Mouse (Mus musculus) midbrain, embryonic 12.5 days (tissue): ENCODE results near the gene Plekhj1. TPM values are rescaled to one million over a fixed set of nuclear protein-coding genes. Genes with fewer than 3 reads are reported as not detected.

Experiments
- ATAC-seq: fragments of 200-750 bp; cut with Nextera tagmentation; 2 replicates; pipeline ENCODE4 v1.8.0; 2017; ENCODE audit warnings: low read depth, moderate TSS enrichment, moderate library complexity; ENCODE audit not compliant: low FRiP score
- H3K27ac ChIP-seq: fragments of 300-500 bp; sonication (generic); replicated peaks from 2 replicates; pipeline ENCODE4 v1.5.1; 2016; ENCODE audit warnings: mild to moderate bottlenecking
- H3K27me3 ChIP-seq: fragments of 300-500 bp; sonication (generic); 2 replicates; pipeline ENCODE4 v1.6.1; 2016; ENCODE audit warnings: mild to moderate bottlenecking
- H3K36me3 ChIP-seq: fragments of 300-500 bp; sonication (generic); 2 replicates; pipeline ENCODE4 v1.6.1; 2016
- H3K4me1 ChIP-seq: fragments of 300-500 bp; sonication (generic); 2 replicates; pipeline ENCODE4 v1.6.1; 2016
- H3K4me2 ChIP-seq: fragments of 300-500 bp; sonication (generic); replicated peaks from 2 replicates; pipeline ENCODE4 v1.6.1; 2016; ENCODE audit warnings: mild to moderate bottlenecking, moderate library complexity
- H3K4me3 ChIP-seq: fragments of 300-500 bp; sonication (generic); 2 replicates; pipeline ENCODE4 v1.5.1; 2016; ENCODE audit warnings: mild to moderate bottlenecking
- H3K9ac ChIP-seq: fragments of 300-500 bp; sonication (generic); replicated peaks from 2 replicates; pipeline ENCODE4 v1.6.1; 2016; ENCODE audit warnings: mild to moderate bottlenecking, moderate library complexity
- H3K9me3 ChIP-seq: fragments of 300-500 bp; sonication (generic); 2 replicates; pipeline ENCODE4 v1.6.1; 2016; ENCODE audit warnings: mild to moderate bottlenecking
- WGBS: fragments of 180-500 bp; shearing (Covaris S2); methylation state at CpG from one replicate; pipeline ENCODE4 v1.1.7; 2016; 5-methylcytosine and 5-hydroxymethylcytosine counted together
- polyA plus RNA-seq: library from polyadenylated mRNA; unstranded; fragments of >200 nt; fragmentation: Nextera tagmentation; extraction: Ambion mirVana; gene quantifications from 2 replicates; pipeline ENCODE4 v1.2.1, GENCODE M21; 2016

The Plekhj1 gene
- polyA plus RNA-seq, 1 experiment from 2014 or later, result 148 TPM

DNA sequence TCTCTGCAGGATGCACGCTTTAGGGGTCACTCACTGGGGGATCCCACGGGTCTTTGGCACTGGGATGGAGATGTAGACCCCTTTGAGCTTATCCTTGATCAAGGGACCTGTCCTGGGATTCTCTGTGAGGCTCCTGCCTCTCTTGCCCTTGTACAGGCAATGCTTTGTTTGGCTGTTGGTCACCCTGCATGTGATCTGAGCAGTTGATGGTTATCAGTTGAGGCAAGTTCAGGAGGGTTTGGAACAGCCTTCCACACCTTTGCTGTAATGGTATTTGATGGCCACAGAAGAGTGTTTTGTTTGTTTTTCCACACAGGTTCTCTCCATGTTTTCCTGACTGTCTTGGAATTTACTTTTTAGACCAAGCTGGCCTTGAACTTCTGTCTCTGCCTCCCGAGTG is 36.6 kb downstream of the Plekhj1 start:
- H3K9ac ChIP-seq, result no peak overlapping the region
- H3K9me3 ChIP-seq, result no peaks in the 10 kb centered on the region
- H3K4me2 ChIP-seq, result no peak overlapping the region
- peaks cover 19% of the 10 kb centered on the region for H3K4me1 ChIP-seq
- no peaks in the 10 kb centered on the region for H3K27me3 ChIP-seq
- no peak overlapping the region for H3K27ac ChIP-seq
- whole genome bisulfite sequencing, result 68% methylated on average over 3 of the region's 3 CpGs
- H3K4me3 ChIP-seq, result no peak overlapping the region
- ATAC-seq, result no peak
- H3K36me3 ChIP-seq, result peaks cover 23% of the 10 kb centered on the region

DNA sequence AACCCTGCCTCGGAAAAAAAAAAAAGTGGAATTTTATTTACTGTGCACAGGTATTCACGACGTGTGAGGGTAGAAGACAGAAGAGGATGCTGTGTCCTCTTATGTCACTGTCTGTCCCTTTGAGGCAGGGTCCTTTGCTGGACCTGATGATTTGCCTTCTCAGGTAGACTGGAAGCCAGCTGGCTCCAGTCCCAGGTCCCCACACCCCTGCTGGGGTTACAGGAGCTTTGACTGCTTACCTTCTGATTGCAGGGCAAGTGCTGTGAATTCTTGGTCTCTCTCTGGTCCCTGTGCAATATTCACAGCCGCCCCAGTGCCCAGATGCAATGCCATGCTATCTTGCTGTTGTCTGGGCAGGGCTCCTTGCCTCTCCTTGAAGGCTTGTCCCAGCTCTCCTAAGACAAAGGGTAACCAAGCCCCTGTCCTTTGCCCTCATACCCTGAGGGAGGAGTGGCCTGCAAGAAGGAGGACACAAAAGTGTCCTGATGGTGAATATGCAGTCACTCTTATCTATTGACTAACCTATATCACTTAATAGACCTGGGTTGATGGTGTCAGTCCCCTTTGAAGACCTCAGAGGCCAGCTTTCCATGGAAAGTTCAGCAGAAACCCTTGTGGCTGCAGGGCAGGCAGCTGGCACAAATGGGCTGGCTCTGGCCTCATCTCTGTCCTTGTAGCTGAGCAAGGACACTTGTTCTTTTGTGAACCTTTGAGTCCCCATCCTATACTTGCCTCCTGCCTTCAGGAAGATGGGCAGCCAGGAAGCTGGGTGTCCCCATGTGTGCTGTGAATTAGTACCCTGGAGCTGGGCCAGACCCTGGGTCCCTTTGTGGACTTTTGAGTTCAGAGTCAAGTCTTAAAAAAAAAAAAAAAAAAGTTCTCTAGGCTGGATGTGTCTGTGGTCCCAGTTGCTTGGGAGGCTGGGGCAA is 37.6 kb downstream of the Plekhj1 start:
- Histone ChIP-seq H3K9ac (no peak overlapping the region), H3K36me3 (peaks cover 13% of the 10 kb centered on the region), H3K9me3 (no peaks in the 10 kb centered on the region), H3K4me2 (no peak overlapping the region), H3K27me3 (no peaks in the 10 kb centered on the region), H3K27ac (no peak overlapping the region), H3K4me3 (no peak overlapping the region), H3K4me1 (peaks cover 29% of the 10 kb centered on the region)
- no peak for ATAC-seq
- WGBS, result 91% methylated on average over 4 of the region's 4 CpGs

GRCm38 (mm10) chr10:80758651-80759050 is 39.8 kb downstream of the Plekhj1 start:
- H3K4me2 ChIP-seq, result no peak overlapping the region
- H3K9ac ChIP-seq, result no peak overlapping the region
- H3K36me3 ChIP-seq, result no peaks in the 10 kb centered on the region
- no peaks in the 10 kb centered on the region for H3K9me3 ChIP-seq
- peaks cover 30% of the 10 kb centered on the region for H3K4me1 ChIP-seq
- no peaks in the 10 kb centered on the region for H3K27me3 ChIP-seq
- 87% methylated on average over 7 of the region's 7 CpGs for WGBS
- no peak overlapping the region for H3K27ac ChIP-seq
- no peak overlapping the region for H3K4me3 ChIP-seq
- ATAC-seq, result no peak

DNA sequence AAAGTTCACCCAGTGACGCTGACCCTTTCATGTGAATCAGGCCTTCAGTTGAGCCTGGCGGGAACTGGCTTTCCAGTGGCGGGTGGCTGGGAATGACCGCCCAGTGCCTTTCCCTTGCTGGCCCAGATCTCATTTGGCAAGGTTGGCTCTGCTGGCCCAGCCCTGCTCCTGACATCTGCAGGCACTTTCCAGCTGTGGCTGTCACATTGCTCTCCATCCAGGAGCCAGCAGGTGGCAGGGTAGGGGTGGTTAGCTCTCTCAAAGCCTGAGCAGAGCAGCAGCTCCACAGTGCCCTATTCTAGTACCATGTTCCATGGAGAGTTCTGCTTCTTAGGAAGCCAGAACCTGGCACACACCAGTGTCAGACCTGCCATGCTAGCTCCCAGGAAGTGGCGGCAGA is 40.7 kb downstream of the Plekhj1 start:
- H3K27me3 ChIP-seq, result no peaks in the 10 kb centered on the region
- H3K9me3 ChIP-seq, result no peaks in the 10 kb centered on the region
- H3K27ac ChIP-seq, result 0 out of 2 replicates have a peak overlapping the region, but pooled peaks have one; percentile 3
- no peak overlapping the region for H3K9ac ChIP-seq
- peaks cover 30% of the 10 kb centered on the region for H3K4me1 ChIP-seq
- H3K4me3 ChIP-seq, result no peak overlapping the region
- H3K36me3 ChIP-seq, result no peaks in the 10 kb centered on the region
- no peak for ATAC-seq
- WGBS, result 36% methylated on average over 5 of the region's 5 CpGs
- H3K4me2 ChIP-seq, result no peak overlapping the region

- Histone ChIP-seq H3K9me3 (no peaks in the 10 kb centered on the region), H3K4me2 (peak overlapping the region; percentile 96), H3K27ac (no peak overlapping the region), H3K9ac (peak overlapping the region; percentile 98; the same call in 1 of the 2 replicates), H3K4me1 (peaks cover 36% of the 10 kb centered on the region), H3K36me3 (no peaks in the 10 kb centered on the region), H3K27me3 (no peaks in the 10 kb centered on the region), H3K4me3 (peak overlapping the region; percentile 100; the same call in 1 of the 2 replicates)
- ATAC-seq, result no peak
- 82% methylated on average over 4 of the region's 4 CpGs for WGBS
Observed at GRCm38 (mm10) chr10:80756967-80757366, 41.5 kb downstream of the Plekhj1 start.

DNA sequence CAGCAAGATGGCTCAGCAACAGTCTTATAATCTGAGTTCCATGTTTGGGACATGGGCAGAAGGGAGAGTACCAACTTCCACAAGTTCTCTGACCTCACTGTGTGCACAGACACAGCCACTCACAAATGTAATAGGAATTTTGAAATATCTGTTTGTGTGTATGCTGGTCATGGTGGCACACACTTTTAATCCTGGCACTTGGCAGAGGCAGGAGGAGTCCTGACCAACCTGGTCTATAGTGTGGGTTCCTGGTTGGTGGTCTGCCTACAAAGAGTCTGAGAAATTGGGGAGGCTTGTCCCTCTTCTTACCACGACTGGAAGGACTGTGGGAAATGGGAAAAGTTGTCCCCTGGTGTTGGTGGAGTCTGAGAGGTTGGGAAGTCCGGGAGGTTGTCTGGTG is 41.9 kb downstream of the Plekhj1 start:
- Histone ChIP-seq H3K4me3 (peak overlapping the region; percentile 100), H3K27me3 (no peaks in the 10 kb centered on the region), H3K9ac (peak overlapping the region; percentile 98), H3K4me2 (peak overlapping the region; percentile 96), H3K36me3 (no peaks in the 10 kb centered on the region), H3K4me1 (peaks cover 37% of the 10 kb centered on the region), H3K27ac (no peak overlapping the region), H3K9me3 (no peaks in the 10 kb centered on the region)
- ATAC-seq, result no peak
- WGBS, result 80% methylated on average over 2 of the region's 2 CpGs

DNA sequence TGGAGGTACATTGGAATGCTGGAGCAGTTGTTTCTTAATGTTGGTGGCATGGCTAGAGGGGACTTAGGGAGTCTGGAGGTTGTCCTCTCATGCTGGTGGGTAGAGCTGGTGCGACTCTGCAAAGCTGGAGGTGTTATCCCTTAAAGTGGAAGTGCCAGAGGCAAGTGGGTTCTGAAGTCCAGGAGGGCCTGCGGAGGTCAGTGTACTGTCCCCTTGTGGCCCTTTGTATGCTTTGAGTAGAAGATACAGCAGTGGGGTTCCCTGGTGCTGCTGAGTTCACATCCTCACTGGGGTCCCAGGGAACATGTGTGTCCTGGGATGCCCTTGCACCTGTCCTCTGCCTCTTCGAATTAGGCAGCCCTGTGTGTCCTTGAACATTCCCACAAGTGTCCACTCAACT is 42.3 kb downstream of the Plekhj1 start:
- Histone ChIP-seq H3K4me1 (peaks cover 37% of the 10 kb centered on the region), H3K27me3 (no peaks in the 10 kb centered on the region), H3K27ac (no peak overlapping the region), H3K4me2 (peak overlapping the region; percentile 96), H3K36me3 (no peaks in the 10 kb centered on the region), H3K9ac (peak overlapping the region; percentile 98), H3K4me3 (peak overlapping the region; percentile 100), H3K9me3 (no peaks in the 10 kb centered on the region)
- ATAC-seq, result no peak
- WGBS, result 31% methylated on average over 3 of the region's 3 CpGs

- Histone ChIP-seq H3K4me2 (peak overlapping the region; percentile 96), H3K9ac (peak overlapping the region; percentile 98), H3K36me3 (no peaks in the 10 kb centered on the region), H3K9me3 (no peaks in the 10 kb centered on the region), H3K27me3 (no peaks in the 10 kb centered on the region), H3K4me1 (peaks cover 34% of the 10 kb centered on the region), H3K27ac (peak overlapping the region; percentile 91), H3K4me3 (peak overlapping the region; percentile 100)
- 0 out of 2 replicates have a peak, but pooled peaks have one; percentile 5 for ATAC-seq
- 1% methylated on average over 53 of the region's 75 CpGs for WGBS
Observed at GRCm38 (mm10) chr10:80755291-80756015, 43.0 kb downstream of the Plekhj1 start.

GRCm38 (mm10) chr10:80754594-80755290 is 43.7 kb downstream of the Plekhj1 start, which contains the start of gene Dot1l:
Dot1l (plus strand) TSS chr10:80755206.
- Histone ChIP-seq H3K27ac (peak within 1 kb of the TSS; percentile 91), H3K4me3 (peak within 1 kb of the TSS; percentile 100), H3K4me2 (peak within 1 kb of the TSS; percentile 96), H3K9me3 (no peaks in the 10 kb centered on the region), H3K4me1 (peaks cover 34% of the 10 kb centered on the region), H3K36me3 (no peaks in the 10 kb centered on the region), H3K9ac (peak within 1 kb of the TSS; percentile 98), H3K27me3 (no peaks in the 10 kb centered on the region)
- WGBS, result 2% methylated on average over 48 of the region's 57 CpGs
- ATAC-seq, result peak; percentile 88

- peak; percentile 38 for ATAC-seq
- no peaks in the 10 kb centered on the region for H3K9me3 ChIP-seq
- H3K27me3 ChIP-seq, result 0 out of 2 replicates have a peak, but pooled peaks cover 3% of the 10 kb centered on the region
- peaks cover 21% of the 10 kb centered on the region for H3K4me1 ChIP-seq
- 0 out of 2 replicates have a peak overlapping the region, but pooled peaks have one; percentile 4 for H3K9ac ChIP-seq
- H3K36me3 ChIP-seq, result no peaks in the 10 kb centered on the region
- H3K27ac ChIP-seq, result no peak overlapping the region; the same call in 1 of the 2 replicates
- H3K4me2 ChIP-seq, result peak overlapping the region; percentile 28
- 8% methylated on average over 6 of the region's 6 CpGs for WGBS
- peak overlapping the region; percentile 2; the same call in 1 of the 2 replicates for H3K4me3 ChIP-seq
Observed at GRCm38 (mm10) chr10:80752079-80752625, 46.3 kb downstream of the Plekhj1 start.

DNA sequence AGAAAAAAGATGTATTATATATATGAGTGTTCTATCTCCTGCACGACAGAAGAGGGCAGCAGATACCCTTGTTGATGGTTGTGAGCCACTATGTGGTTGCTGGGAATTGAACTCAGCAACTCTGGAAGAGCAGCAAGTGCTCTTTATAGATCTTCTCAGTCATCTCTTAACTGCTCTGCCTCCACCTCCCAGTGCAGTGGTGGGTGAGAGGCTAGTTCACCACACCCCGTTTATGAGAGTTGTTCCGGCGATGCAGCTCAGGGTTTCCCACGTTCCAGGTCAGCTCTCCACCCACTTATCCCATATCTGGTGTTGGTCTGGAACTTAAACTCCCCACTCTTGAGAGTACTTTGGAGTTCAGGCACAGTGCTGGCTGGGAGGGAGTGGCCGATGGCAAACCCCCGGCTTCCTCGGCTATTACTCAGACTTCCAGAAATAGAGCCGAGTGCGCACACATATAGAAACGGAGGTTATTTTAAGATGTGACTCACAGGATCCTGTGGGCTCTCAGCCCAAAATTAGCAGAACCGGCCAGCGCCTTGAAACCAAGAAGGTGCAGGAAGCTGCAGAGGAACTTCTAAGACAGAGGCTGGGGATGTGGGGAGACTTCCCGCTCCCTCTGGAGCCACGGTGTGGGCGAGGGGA is 47.1 kb downstream of the Plekhj1 start:
- ATAC-seq, result no peak
- H3K4me1 ChIP-seq, result peaks cover 13% of the 10 kb centered on the region
- H3K27ac ChIP-seq, result no peak overlapping the region
- no peak overlapping the region for H3K4me3 ChIP-seq
- 0 out of 2 replicates have a peak, but pooled peaks cover 3% of the 10 kb centered on the region for H3K27me3 ChIP-seq
- H3K36me3 ChIP-seq, result no peaks in the 10 kb centered on the region
- H3K4me2 ChIP-seq, result peak overlapping the region; percentile 28
- H3K9ac ChIP-seq, result 0 out of 2 replicates have a peak overlapping the region, but pooled peaks have one; percentile 4
- H3K9me3 ChIP-seq, result no peaks in the 10 kb centered on the region
- WGBS, result 17% methylated on average over 16 of the region's 16 CpGs
